Mouse (Mus musculus) forebrain, embryonic 13.5 days (tissue): ENCODE measurements at regions not wholly inside any gene's neighbourhood (a gene's known extent, or its start where the extent isn't known, plus 50 kb on each side); places are given as distances from the start of the nearest gene placed in this dataset.

Experiments used
- ATAC-seq: fragments of 200-750 bp; cut with Nextera tagmentation; 2 replicates; pipeline ENCODE4 v1.8.0; 2017
- H3K27ac ChIP-seq: fragments of 300-500 bp; sonication (generic); 2 replicates; pipeline ENCODE4 v1.5.1; 2015; ENCODE audit warnings: inconsistent platforms, mild to moderate bottlenecking, moderate library complexity
- H3K27me3 ChIP-seq: fragments of 300-500 bp; sonication (generic); 2 replicates; pipeline ENCODE4 v1.6.1; 2015; ENCODE audit warnings: mild to moderate bottlenecking, inconsistent platforms
- H3K36me3 ChIP-seq: fragments of 300-500 bp; sonication (generic); 2 replicates; pipeline ENCODE4 v1.6.1; 2015; ENCODE audit warnings: mild to moderate bottlenecking, inconsistent platforms; ENCODE audit not compliant: poor library complexity, severe bottlenecking
- H3K4me1 ChIP-seq: fragments of 300-500 bp; sonication (generic); 2 replicates; pipeline ENCODE4 v1.6.1; 2015; ENCODE audit warnings: inconsistent platforms
- H3K4me2 ChIP-seq: fragments of 300-500 bp; sonication (generic); 2 replicates; pipeline ENCODE4 v1.6.1; 2015; ENCODE audit warnings: inconsistent platforms, mild to moderate bottlenecking, moderate library complexity
- H3K4me3 ChIP-seq: fragments of 300-500 bp; sonication (generic); 2 replicates; pipeline ENCODE4 v1.5.1; 2015; ENCODE audit warnings: mild to moderate bottlenecking, inconsistent platforms
- H3K9ac ChIP-seq: fragments of 300-500 bp; sonication (generic); 2 replicates; pipeline ENCODE4 v1.6.1; 2015; ENCODE audit warnings: mild to moderate bottlenecking, inconsistent platforms
- H3K9me3 ChIP-seq: fragments of 300-500 bp; sonication (generic); replicated peaks from 2 replicates; pipeline ENCODE4 v1.6.1; 2016; ENCODE audit warnings: inconsistent platforms
- WGBS: fragments of 180-500 bp; shearing (Covaris S2); methylation state at CpG from one replicate; pipeline ENCODE4 v1.1.7; 2015; 5-methylcytosine and 5-hydroxymethylcytosine counted together

DNA sequence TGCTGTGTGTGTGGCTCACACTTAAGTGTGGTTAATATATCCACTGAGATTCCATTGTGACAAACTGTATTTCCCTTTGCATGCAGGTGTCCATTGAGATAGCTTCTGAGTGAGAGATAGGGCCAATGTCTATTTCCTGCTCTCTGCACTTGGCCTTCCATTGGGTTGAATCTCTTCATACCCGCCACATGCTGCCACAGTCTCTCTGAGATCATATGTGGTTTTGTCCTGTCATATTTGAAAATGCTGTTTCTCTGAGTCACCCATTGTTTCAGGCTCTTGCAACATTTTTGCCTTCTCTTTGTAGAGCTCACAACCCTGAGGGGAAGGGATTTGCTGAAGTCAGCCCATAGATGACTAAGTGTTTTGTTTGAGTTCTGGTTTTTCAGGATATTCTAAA lies 2081.3 kb downstream of the Olfm4 start:
- no peak overlapping the region for H3K9ac ChIP-seq
- no peak overlapping the region for H3K27ac ChIP-seq
- no peak overlapping the region for H3K4me2 ChIP-seq
- H3K4me1 ChIP-seq: no peaks in the 10 kb centered on the region
- no peaks in the 10 kb centered on the region for H3K36me3 ChIP-seq
- no peaks in the 10 kb centered on the region for H3K9me3 ChIP-seq
- no peak for ATAC-seq
- no peaks in the 10 kb centered on the region for H3K27me3 ChIP-seq
- H3K4me3 ChIP-seq: no peak overlapping the region
- WGBS: 86% methylated on average over 1 of the region's 1 CpGs

DNA sequence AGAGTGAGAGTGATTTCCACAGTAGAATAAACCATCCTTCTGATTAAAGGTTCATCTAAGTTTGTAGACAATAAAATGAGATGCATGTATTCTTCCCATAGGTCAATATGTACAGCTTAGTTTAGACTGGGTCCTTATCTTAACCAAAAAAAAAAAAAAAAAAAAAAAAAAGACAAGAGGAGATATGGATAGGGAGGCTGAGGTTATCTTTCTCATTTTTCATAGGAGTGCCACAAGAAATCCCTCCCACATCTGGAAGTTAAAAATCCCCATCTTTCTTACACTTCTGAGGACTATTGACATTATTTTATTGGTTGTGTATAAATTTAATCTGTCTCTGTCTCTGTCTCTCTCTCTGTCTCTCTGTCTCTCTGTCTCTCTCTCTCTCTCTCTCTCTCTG lies 2117.8 kb downstream of the Olfm4 start:
- Histone ChIP-seq H3K4me3 (no peak overlapping the region), H3K36me3 (no peaks in the 10 kb centered on the region), H3K27me3 (no peaks in the 10 kb centered on the region), H3K4me2 (no peak overlapping the region), H3K4me1 (no peaks in the 10 kb centered on the region), H3K9me3 (no peaks in the 10 kb centered on the region), H3K9ac (no peak overlapping the region), H3K27ac (no peak overlapping the region)
- ATAC-seq: no peak

DNA sequence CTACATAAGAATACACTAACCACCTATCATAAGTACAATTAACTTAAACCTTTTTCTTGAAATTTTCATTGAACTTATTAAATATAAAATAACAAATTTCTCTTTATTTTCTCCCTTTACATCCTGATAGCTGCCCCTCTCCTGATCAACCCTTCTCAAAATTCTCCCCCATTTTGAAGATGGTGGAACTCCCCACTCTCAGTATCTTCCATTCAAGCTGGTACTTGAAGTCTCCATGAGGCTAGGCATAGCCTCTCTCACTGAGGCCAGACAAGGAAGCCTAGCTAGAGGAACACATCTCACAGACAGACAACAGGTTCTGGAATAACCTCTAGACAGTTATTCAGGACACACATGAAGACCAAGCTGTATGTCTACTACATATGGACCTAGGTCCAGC lies 2129.0 kb downstream of the Olfm4 start:
- Histone ChIP-seq H3K4me3 (no peak overlapping the region), H3K4me1 (no peaks in the 10 kb centered on the region), H3K36me3 (no peaks in the 10 kb centered on the region), H3K9ac (no peak overlapping the region), H3K27ac (no peak overlapping the region), H3K9me3 (no peaks in the 10 kb centered on the region), H3K4me2 (no peak overlapping the region), H3K27me3 (no peaks in the 10 kb centered on the region)
- no peak for ATAC-seq

DNA sequence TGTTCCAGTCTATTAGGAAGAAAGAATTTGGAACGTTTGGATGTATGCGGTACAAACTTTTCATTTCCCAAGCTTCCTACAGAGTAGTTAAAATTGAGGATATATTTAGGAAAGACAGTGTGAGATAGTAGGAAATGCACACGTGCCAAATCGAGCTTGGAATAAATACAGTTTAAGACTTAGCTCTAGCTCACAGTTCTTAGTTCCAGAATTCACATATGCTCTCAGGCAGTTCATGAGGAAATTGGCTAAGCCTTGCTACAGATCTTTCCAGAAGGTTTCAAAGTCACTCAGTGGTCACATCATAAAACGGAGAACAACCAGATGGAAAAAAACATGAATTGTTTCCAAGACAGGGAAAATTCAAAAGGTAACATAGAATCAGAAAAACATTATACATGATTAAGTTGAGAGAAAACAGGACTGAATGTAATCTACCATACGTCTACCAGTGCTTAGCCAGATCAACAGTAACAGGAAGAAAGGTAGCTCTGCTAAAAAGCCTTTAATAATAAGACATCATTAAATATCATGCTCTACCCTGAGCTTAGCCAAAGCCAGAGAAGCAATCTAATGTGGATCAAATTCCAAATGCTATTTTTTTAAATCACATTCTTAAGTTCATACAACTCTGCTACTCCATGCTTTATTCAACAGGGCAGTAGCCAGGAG lies 2165.1 kb downstream of the Olfm4 start:
- H3K27ac ChIP-seq: no peak overlapping the region
- H3K27me3 ChIP-seq: no peaks in the 10 kb centered on the region
- H3K36me3 ChIP-seq: no peaks in the 10 kb centered on the region
- ATAC-seq: no peak
- H3K4me1 ChIP-seq: no peaks in the 10 kb centered on the region
- H3K9me3 ChIP-seq: no peaks in the 10 kb centered on the region
- no peak overlapping the region for H3K4me2 ChIP-seq
- H3K4me3 ChIP-seq: no peak overlapping the region
- no peak overlapping the region for H3K9ac ChIP-seq
- WGBS: 84% methylated on average over 6 of the region's 6 CpGs

DNA sequence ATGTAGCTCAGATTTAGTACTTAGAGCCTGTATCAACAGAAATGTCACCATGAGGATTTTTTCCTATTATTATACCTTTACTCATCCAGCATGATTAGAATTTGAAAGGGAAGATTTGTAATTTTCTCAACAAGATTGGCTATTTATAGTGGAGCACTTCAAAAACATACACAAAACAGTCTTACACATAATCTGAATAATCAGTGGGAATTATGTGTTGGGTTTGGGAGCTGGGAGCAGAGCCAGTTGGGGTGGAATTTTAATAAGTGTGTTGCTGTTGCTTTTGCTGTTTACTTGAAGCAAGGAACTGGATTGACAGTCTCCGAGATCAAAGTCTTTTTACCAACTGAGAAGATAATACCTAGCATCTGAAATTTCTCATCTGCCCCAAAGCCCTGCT lies 2201.5 kb downstream of the Olfm4 start:
- no peak overlapping the region for H3K4me3 ChIP-seq
- H3K4me2 ChIP-seq: no peak overlapping the region
- H3K9ac ChIP-seq: no peak overlapping the region
- H3K4me1 ChIP-seq: no peaks in the 10 kb centered on the region
- no peaks in the 10 kb centered on the region; the same call in 1 of the 2 replicates for H3K9me3 ChIP-seq
- 57% methylated on average over 1 of the region's 1 CpGs for WGBS
- H3K27ac ChIP-seq: no peak overlapping the region
- no peaks in the 10 kb centered on the region for H3K36me3 ChIP-seq
- ATAC-seq: peak; percentile 53; the same call in 1 of the 2 replicates
- no peaks in the 10 kb centered on the region for H3K27me3 ChIP-seq

GRCm38 (mm10) chr14:82210402-82210801 lies 2226.5 kb downstream of the Olfm4 start:
- Histone ChIP-seq H3K4me2 (no peak overlapping the region), H3K4me1 (no peaks in the 10 kb centered on the region), H3K9ac (no peak overlapping the region), H3K27me3 (no peaks in the 10 kb centered on the region), H3K4me3 (no peak overlapping the region), H3K36me3 (no peaks in the 10 kb centered on the region), H3K27ac (no peak overlapping the region), H3K9me3 (no peaks in the 10 kb centered on the region)
- no peak for ATAC-seq
- 73% methylated on average over 5 of the region's 5 CpGs for WGBS

DNA sequence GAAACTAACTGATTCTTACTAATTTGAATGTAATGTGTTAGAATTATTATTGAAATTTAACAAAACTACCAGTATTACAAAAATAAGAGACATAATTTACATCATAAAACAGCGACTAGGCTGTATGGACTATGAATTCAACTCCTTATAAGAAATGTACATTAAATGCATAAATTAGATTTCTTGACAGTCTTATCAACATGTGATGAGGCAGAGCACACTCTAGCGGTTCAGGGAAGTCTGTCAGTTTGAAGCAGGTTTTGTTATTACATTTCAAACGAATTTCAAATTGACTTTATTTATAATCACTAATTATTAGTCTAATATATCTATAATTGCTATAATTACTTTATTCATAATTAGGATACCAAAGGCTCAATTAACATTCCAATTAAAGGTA lies 2214.8 kb upstream of the Pcdh17 start:
- H3K27ac ChIP-seq: no peak overlapping the region
- no peak overlapping the region for H3K9ac ChIP-seq
- H3K27me3 ChIP-seq: no peaks in the 10 kb centered on the region
- 77% methylated on average over 3 of the region's 3 CpGs for WGBS
- no peaks in the 10 kb centered on the region for H3K36me3 ChIP-seq
- H3K4me1 ChIP-seq: no peaks in the 10 kb centered on the region
- ATAC-seq: no peak
- H3K9me3 ChIP-seq: no peaks in the 10 kb centered on the region
- H3K4me2 ChIP-seq: no peak overlapping the region
- no peak overlapping the region for H3K4me3 ChIP-seq

DNA sequence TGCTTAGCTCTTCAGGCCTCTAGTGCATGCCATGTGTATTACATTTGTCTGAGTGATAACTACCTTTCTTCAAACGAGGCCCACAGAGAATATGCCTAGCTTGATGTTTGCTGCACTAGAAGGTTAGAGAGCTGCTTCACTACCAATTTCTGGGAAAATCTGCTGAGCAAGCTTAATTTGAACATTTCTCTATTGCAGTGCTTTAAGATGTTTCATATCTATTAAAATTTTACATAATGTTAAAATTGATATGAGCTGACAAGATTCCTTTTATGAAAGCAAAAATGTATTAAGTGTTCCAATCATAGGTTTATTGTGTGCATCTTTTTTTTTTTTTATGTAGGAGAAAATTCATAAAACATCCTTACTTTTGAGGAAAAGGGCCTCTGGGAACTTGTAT lies 2207.1 kb upstream of the Pcdh17 start:
- 77% methylated on average over 1 of the region's 1 CpGs for WGBS
- ATAC-seq: no peak
- Histone ChIP-seq H3K36me3 (no peaks in the 10 kb centered on the region), H3K9me3 (no peaks in the 10 kb centered on the region), H3K9ac (no peak overlapping the region), H3K4me1 (no peaks in the 10 kb centered on the region), H3K4me2 (no peak overlapping the region), H3K27ac (no peak overlapping the region), H3K4me3 (no peak overlapping the region), H3K27me3 (no peaks in the 10 kb centered on the region)

DNA sequence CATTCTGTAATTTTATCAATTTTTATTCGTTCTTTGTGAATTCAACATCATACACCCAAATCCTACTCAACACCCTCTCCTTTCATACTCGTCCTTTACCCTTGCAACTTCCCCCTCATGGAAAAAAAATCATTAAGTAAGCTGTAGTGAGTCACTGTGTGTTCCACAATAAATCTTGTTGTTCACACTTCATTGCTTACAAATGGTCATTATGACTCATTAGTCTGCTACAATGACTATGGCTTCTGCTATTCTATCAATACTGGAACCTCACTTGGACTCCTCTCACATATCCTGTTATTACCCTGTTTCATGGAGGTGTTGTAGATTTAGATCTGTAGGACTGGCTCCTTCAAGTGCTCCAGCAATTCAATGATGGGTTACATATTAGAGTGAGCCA lies 2200.0 kb upstream of the Pcdh17 start:
- no peak for ATAC-seq
- H3K9ac ChIP-seq: no peak overlapping the region
- no peaks in the 10 kb centered on the region for H3K4me1 ChIP-seq
- H3K36me3 ChIP-seq: no peaks in the 10 kb centered on the region
- 32% methylated on average over 2 of the region's 2 CpGs for WGBS
- H3K4me2 ChIP-seq: no peak overlapping the region
- no peak overlapping the region for H3K27ac ChIP-seq
- no peaks in the 10 kb centered on the region for H3K9me3 ChIP-seq
- no peaks in the 10 kb centered on the region for H3K27me3 ChIP-seq
- no peak overlapping the region for H3K4me3 ChIP-seq

GRCm38 (mm10) chr14:82244891-82245290 lies 2198.5 kb upstream of the Pcdh17 start:
- Histone ChIP-seq H3K36me3 (no peaks in the 10 kb centered on the region), H3K4me1 (no peaks in the 10 kb centered on the region), H3K4me2 (no peak overlapping the region), H3K27me3 (no peaks in the 10 kb centered on the region), H3K27ac (no peak overlapping the region), H3K4me3 (no peak overlapping the region), H3K9ac (no peak overlapping the region), H3K9me3 (no peaks in the 10 kb centered on the region)
- ATAC-seq: no peak
- WGBS: 95% methylated on average over 1 of the region's 1 CpGs
